Mouse (Mus musculus) intestine, postnatal 0 days (tissue): ENCODE measurements around the gene Gm12789. TPM values are rescaled to one million over a fixed set of nuclear protein-coding genes. Genes with fewer than 3 reads are reported as not detected.
A peak's percentile ranks its signal among the peaks of the same experiment; 100 is the strongest.
"Not testable (repeated sequence)": the region's sequence is repeated elsewhere in the genome, so short reads cannot be mapped to it uniquely, and the experiment has no call there.

ENCODE experiments used
- ATAC-seq: fragments of 200-750 bp; cut with Nextera tagmentation; 2 replicates; pipeline ENCODE4 v1.8.0; 2017; ENCODE audit warnings: mild to moderate bottlenecking, moderate TSS enrichment, moderate library complexity
- H3K27ac ChIP-seq: fragments of 300-500 bp; sonication (generic); 2 replicates; pipeline ENCODE4 v1.5.1; 2014; ENCODE audit warnings: mild to moderate bottlenecking, low read depth, low read length, moderate library complexity
- H3K27me3 ChIP-seq: fragments of 300-500 bp; sonication (generic); replicated peaks from 2 replicates; pipeline ENCODE4 v1.6.1; 2014; ENCODE audit warnings: low read length, mixed read lengths; ENCODE audit not compliant: control insufficient read depth, insufficient read depth
- H3K36me3 ChIP-seq: fragments of 300-500 bp; sonication (generic); 2 replicates; pipeline ENCODE4 v1.6.1; 2014; ENCODE audit warnings: mild to moderate bottlenecking, moderate library complexity; ENCODE audit not compliant: control insufficient read depth, insufficient read depth
- H3K4me1 ChIP-seq: fragments of 300-500 bp; sonication (generic); replicated peaks from 2 replicates; pipeline ENCODE4 v1.6.1; 2014; ENCODE audit warnings: antibody characterized with exemption, low read length, mixed read lengths; ENCODE audit not compliant: control insufficient read depth, insufficient read depth
- H3K4me2 ChIP-seq: fragments of 300-500 bp; sonication (generic); replicated peaks from 2 replicates; pipeline ENCODE4 v1.6.1; 2014; ENCODE audit warnings: low read depth, mild to moderate bottlenecking, moderate library complexity
- H3K4me3 ChIP-seq: fragments of 300-500 bp; sonication (generic); 2 replicates; pipeline ENCODE4 v1.5.1; 2014; ENCODE audit warnings: low read depth, low read length
- H3K9ac ChIP-seq: fragments of 300-500 bp; sonication (generic); 2 replicates; pipeline ENCODE4 v1.6.1; 2014; ENCODE audit warnings: mild to moderate bottlenecking, low read depth, low read length
- H3K9me3 ChIP-seq: fragments of 300-500 bp; sonication (generic); 2 replicates; pipeline ENCODE4 v1.6.1; 2016; ENCODE audit warnings: mixed run types; ENCODE audit not compliant: control insufficient read depth
- CTCF ChIP-seq: sonication (generic); IDR thresholded peaks from 2 replicates; pipeline ENCODE4 v1.5.1; 2016; ENCODE audit warnings: low read depth, mild to moderate bottlenecking, control low read depth, antibody characterized with exemption, moderate library complexity
- WGBS: fragments of 180-500 bp; shearing (Covaris S2); extraction: QIAGEN DNeasy Blood & Tissue Kit; methylation state at CpG from one replicate; pipeline ENCODE4 v1.1.7; 2014; 5-methylcytosine and 5-hydroxymethylcytosine counted together
- polyA plus RNA-seq: library from polyadenylated mRNA; unstranded; fragments of >200 nt; fragmentation: Nextera tagmentation; extraction: Ambion mirVana; gene quantifications from 2 replicates; pipeline ENCODE4 v1.2.1, GENCODE M21; 2015

The Gm12789 gene
- not detected in 2 replicates for polyA plus RNA-seq

GRCm38 (mm10) chr4:101986326-101986725 lies at the start of gene Gm12789:
Gm12789 (plus strand) TSS chr4:101986626.
- not testable (repeated sequence) for H3K4me1 ChIP-seq, H3K27ac ChIP-seq, ATAC-seq, H3K9me3 ChIP-seq, H3K4me2 ChIP-seq, H3K9ac ChIP-seq, H3K27me3 ChIP-seq, H3K36me3 ChIP-seq, H3K4me3 ChIP-seq
- WGBS: 85% methylated on average over 2 of the region's 2 CpGs

- H3K9ac ChIP-seq, H3K4me2 ChIP-seq, H3K9me3 ChIP-seq, ATAC-seq, H3K27me3 ChIP-seq, H3K4me1 ChIP-seq, H3K4me3 ChIP-seq, H3K27ac ChIP-seq, H3K36me3 ChIP-seq: not testable (repeated sequence)
- 69% methylated on average over 1 of the region's 2 CpGs for WGBS
These were observed 46.3 kb upstream of the Gm12789 start, which contains the start of gene Gm12794 for GRCm38 (mm10) chr4:101940107-101940506. Gm12794 (plus strand) TSS chr4:101940407.

GRCm38 (mm10) chr4:101980949-101981348 lies 5.5 kb upstream of the Gm12789 start, which contains the start of gene Gm12790:
Gm12790 (minus strand) TSS chr4:101981049.
- not testable (repeated sequence) for H3K4me2 ChIP-seq, H3K27ac ChIP-seq, H3K4me3 ChIP-seq, H3K9ac ChIP-seq, H3K27me3 ChIP-seq, H3K4me1 ChIP-seq, ATAC-seq, H3K9me3 ChIP-seq, H3K36me3 ChIP-seq
- WGBS: no CpG with 5 or more reads among the region's 5 CpGs

GRCm38 (mm10) chr4:101985678-101986077 lies 748 bp upstream of the Gm12789 start:
- Histone ChIP-seq H3K36me3 (no peaks in the 10 kb centered on the region), H3K4me2 (no peak overlapping the region), H3K4me3 (no peak overlapping the region), H3K27me3 (no peaks in the 10 kb centered on the region), H3K4me1 (no peaks in the 10 kb centered on the region), H3K9ac (no peak overlapping the region), H3K9me3 (no peaks in the 10 kb centered on the region), H3K27ac (no peak overlapping the region)
- WGBS: 30% methylated on average over 5 of the region's 5 CpGs
- TF ChIP-seq CTCF: no peak
- 0 out of 2 replicates have a peak, but pooled peaks have one; percentile 28 for ATAC-seq

- WGBS: 88% methylated on average over 5 of the region's 5 CpGs
- TF ChIP-seq CTCF: no peak
- ATAC-seq: no peak
- no peak overlapping the region for H3K4me2 ChIP-seq
- H3K9me3 ChIP-seq: no peaks in the 10 kb centered on the region
- no peaks in the 10 kb centered on the region for H3K4me1 ChIP-seq
- no peaks in the 10 kb centered on the region for H3K36me3 ChIP-seq
- no peak overlapping the region for H3K27ac ChIP-seq
- no peaks in the 10 kb centered on the region for H3K27me3 ChIP-seq
- no peak overlapping the region for H3K4me3 ChIP-seq
- H3K9ac ChIP-seq: no peak overlapping the region
These were observed 11.0 kb downstream of the Gm12789 start for GRCm38 (mm10) chr4:101997426-101997825.

- TF ChIP-seq CTCF: peak; percentile 90
- Histone ChIP-seq H3K36me3 (no peaks in the 10 kb centered on the region), H3K4me2 (no peak overlapping the region), H3K27me3 (no peaks in the 10 kb centered on the region), H3K4me3 (no peak overlapping the region), H3K9ac (no peak overlapping the region), H3K4me1 (no peaks in the 10 kb centered on the region), H3K9me3 (no peaks in the 10 kb centered on the region), H3K27ac (no peak overlapping the region)
- ATAC-seq: peak; percentile 43; the same call in 1 of the 2 replicates
- whole genome bisulfite sequencing: 35% methylated on average over 15 of the region's 15 CpGs
These were observed 12.0 kb downstream of the Gm12789 start for GRCm38 (mm10) chr4:101998267-101998922.
